Mouse (Mus musculus) C2C12 (cell line): ENCODE results near the gene Rpl3.

Source experiments
- CEBPB ChIP-seq: IDR thresholded peaks from one replicate; pipeline ENCODE4 v1.6.1; 2011; ENCODE audit warnings: low read depth, mild to moderate bottlenecking, control low read depth, moderate library complexity
- CTCF ChIP-seq: IDR thresholded peaks from one replicate; pipeline ENCODE4 v1.5.1; 2011; ENCODE audit not compliant: control insufficient read depth, insufficient read depth, insufficient read length
- FOSL1 ChIP-seq: IDR thresholded peaks from one replicate; pipeline ENCODE4 v1.8.0; 2011; ENCODE audit warnings: mild to moderate bottlenecking, low read length; ENCODE audit not compliant: poor library complexity, insufficient read depth, severe bottlenecking
- MAX ChIP-seq: IDR thresholded peaks from one replicate; pipeline ENCODE4 v1.6.1; 2011; ENCODE audit warnings: mild to moderate bottlenecking, control low read depth
- MYOD1 ChIP-seq: IDR thresholded peaks from one replicate; pipeline ENCODE4 v1.6.1; 2011; ENCODE audit warnings: low read depth; ENCODE audit not compliant: control insufficient read depth, insufficient read length
- MYOG ChIP-seq: IDR thresholded peaks from one replicate; pipeline ENCODE4 v1.6.1; 2011; ENCODE audit not compliant: control insufficient read depth, insufficient read length; ENCODE audit errors: extremely low read depth
- USF1 ChIP-seq: IDR thresholded peaks from one replicate; pipeline ENCODE4 v1.6.1; 2011; ENCODE audit warnings: low read depth, mild to moderate bottlenecking, control low read depth, moderate library complexity

- no peak for TF ChIP-seq CTCF
- TF ChIP-seq CEBPB, result no peak
- no peak for TF ChIP-seq USF1
- no peak for TF ChIP-seq MAX
- no peak for TF ChIP-seq MYOG
- no peak for TF ChIP-seq MYOD1
- no peak for TF ChIP-seq FOSL1
Measured at GRCm38 (mm10) chr15:80060356-80061070, 31.2 kb downstream of the Rpl3 start.
